Mouse (Mus musculus) midbrain, embryonic 11.5 days (tissue): Measurements from ENCODE around the gene Herc4. TPM values are rescaled to one million over a fixed set of nuclear protein-coding genes. Genes with fewer than 3 reads are reported as not detected.
"Not testable (repeated sequence)": the region's sequence is repeated elsewhere in the genome, so short reads cannot be mapped to it uniquely, and the experiment has no call there.

ENCODE experiments used
- ATAC-seq: fragments of 200-750 bp; cut with Nextera tagmentation; 2 replicates; pipeline ENCODE4 v1.8.0; 2017; ENCODE audit warnings: moderate TSS enrichment, moderate library complexity; ENCODE audit not compliant: low FRiP score
- DNase-seq: peaks from one replicate; pipeline ENCODE4 v3.0.0; 2015; ENCODE audit warnings: low spot score; ENCODE audit errors: missing footprints
- H3K27ac ChIP-seq: fragments of 300-500 bp; sonication (generic); 2 replicates; pipeline ENCODE4 v1.5.1; 2014; ENCODE audit warnings: low read depth, low read length
- H3K27me3 ChIP-seq: fragments of 300-500 bp; sonication (generic); 2 replicates; pipeline ENCODE4 v1.6.1; 2014; ENCODE audit warnings: mild to moderate bottlenecking, low read length, moderate library complexity, mixed read lengths; ENCODE audit not compliant: control insufficient read depth, insufficient read depth
- H3K36me3 ChIP-seq: fragments of 300-500 bp; sonication (generic); 2 replicates; pipeline ENCODE4 v1.6.1; 2014; ENCODE audit warnings: mild to moderate bottlenecking, low read length, moderate library complexity, mixed read lengths; ENCODE audit not compliant: control insufficient read depth, insufficient read depth
- H3K4me1 ChIP-seq: fragments of 300-500 bp; sonication (generic); 2 replicates; pipeline ENCODE4 v1.6.1; 2014; ENCODE audit warnings: low read length; ENCODE audit not compliant: control insufficient read depth, insufficient read depth
- H3K4me2 ChIP-seq: fragments of 300-500 bp; sonication (generic); 2 replicates; pipeline ENCODE4 v1.6.1; 2014; ENCODE audit warnings: mild to moderate bottlenecking, moderate library complexity
- H3K4me3 ChIP-seq: fragments of 300-500 bp; sonication (generic); 2 replicates; pipeline ENCODE4 v1.5.1; 2014; ENCODE audit warnings: low read depth, low read length
- H3K9ac ChIP-seq: fragments of 300-500 bp; sonication (generic); 2 replicates; pipeline ENCODE4 v1.6.1; 2014; ENCODE audit warnings: low read length
- H3K9me3 ChIP-seq: fragments of 300-500 bp; sonication (generic); 2 replicates; pipeline ENCODE4 v1.6.1; 2016; ENCODE audit warnings: low read length; ENCODE audit not compliant: control insufficient read depth
- WGBS: fragments of 180-500 bp; shearing (Covaris S2); extraction: QIAGEN DNeasy Blood & Tissue Kit; methylation state at CpG from one replicate; pipeline ENCODE4 v1.1.7; 2014; 5-methylcytosine and 5-hydroxymethylcytosine counted together
- polyA plus RNA-seq: library from polyadenylated mRNA; unstranded; fragments of >200 nt; fragmentation: Nextera tagmentation; extraction: Ambion mirVana; gene quantifications from 2 replicates; pipeline ENCODE4 v1.2.1, GENCODE M21; 2014

Herc4 gene
- polyA plus RNA-seq, 1 experiment from 2014 or later: 54.6 TPM

DNA sequence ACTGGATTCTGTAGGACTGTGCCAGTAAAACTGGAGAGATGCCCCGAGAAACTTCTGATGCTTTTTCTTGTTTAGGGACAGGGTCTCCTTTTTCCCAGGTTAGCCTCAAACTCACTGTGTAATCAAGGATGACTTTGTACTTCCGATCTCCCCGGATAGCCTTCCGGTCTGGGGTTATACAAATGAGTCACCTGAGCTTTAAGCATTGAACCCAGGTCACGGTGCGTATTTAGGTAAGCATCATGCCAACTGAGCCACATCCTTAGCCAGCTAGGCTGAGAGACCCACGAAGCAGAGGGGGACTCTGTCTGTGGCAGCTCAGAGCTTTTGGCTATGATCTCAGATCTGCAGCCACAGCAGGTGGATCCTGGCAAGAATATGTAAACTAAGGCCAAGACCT is 107.1 kb downstream of the Herc4 start:
- DNase-seq (no peak), ATAC-seq (no peak)
- Histone ChIP-seq H3K27ac (no peak overlapping the region), H3K4me1 (peaks cover 8% of the 10 kb centered on the region; the same call in 1 of the 2 replicates), H3K9me3 (no peaks in the 10 kb centered on the region), H3K9ac (no peak overlapping the region), H3K4me3 (no peak overlapping the region), H3K36me3 (no peaks in the 10 kb centered on the region), H3K27me3 (no peaks in the 10 kb centered on the region), H3K4me2 (no peak overlapping the region)
- WGBS: 92% methylated on average over 7 of the region's 7 CpGs

DNA sequence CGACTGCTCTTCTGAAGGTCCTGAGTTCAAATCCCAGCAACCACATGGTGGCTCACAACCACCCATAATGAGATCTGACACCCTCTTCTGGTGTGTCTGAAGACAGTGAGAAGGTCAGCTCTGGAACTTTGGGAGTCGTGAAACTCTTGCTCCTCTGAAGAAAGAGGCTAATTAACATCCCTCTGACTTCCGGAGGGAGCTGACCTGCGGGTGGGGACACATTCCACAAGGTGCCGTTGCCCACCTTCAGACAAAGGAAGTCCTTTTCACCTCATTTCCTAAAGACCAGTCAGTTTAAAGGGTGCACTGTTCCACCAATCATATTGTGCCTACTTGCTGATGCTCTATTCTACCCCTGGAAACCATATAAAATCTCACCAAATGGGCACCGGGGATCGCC is 107.5 kb downstream of the Herc4 start:
- not testable (repeated sequence) for H3K9me3 ChIP-seq, ATAC-seq, H3K27ac ChIP-seq, DNase-seq, H3K27me3 ChIP-seq, H3K4me1 ChIP-seq, H3K4me3 ChIP-seq, H3K4me2 ChIP-seq, H3K36me3 ChIP-seq, H3K9ac ChIP-seq
- 87% methylated on average over 7 of the region's 7 CpGs for WGBS

DNA sequence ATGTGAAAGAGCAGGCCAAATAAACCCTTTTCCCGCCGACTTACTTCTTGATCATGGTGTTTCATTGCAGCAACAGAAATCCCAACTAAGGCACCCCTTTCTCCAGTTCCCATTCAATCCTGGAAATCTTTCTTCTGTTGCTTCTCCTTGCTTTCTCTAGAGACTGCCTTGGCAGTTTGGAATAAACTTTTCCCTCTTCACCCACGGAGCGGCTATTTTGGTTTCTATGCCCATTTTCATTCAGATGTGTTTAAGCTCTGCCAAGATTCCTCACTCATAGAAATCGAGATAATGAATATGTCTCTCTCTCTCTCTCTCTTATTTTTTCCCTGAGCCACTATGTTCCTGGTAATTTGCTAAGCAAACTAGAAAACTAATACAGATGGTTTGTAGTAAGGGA is 108.5 kb downstream of the Herc4 start:
- WGBS: 90% methylated on average over 5 of the region's 5 CpGs
- DNase-seq (no peak), ATAC-seq (no peak)
- Histone ChIP-seq H3K27ac (no peak overlapping the region), H3K27me3 (no peaks in the 10 kb centered on the region), H3K36me3 (no peaks in the 10 kb centered on the region), H3K9me3 (no peaks in the 10 kb centered on the region), H3K9ac (no peak overlapping the region), H3K4me2 (no peak overlapping the region), H3K4me3 (no peak overlapping the region), H3K4me1 (peaks cover 8% of the 10 kb centered on the region; the same call in 1 of the 2 replicates)

DNA sequence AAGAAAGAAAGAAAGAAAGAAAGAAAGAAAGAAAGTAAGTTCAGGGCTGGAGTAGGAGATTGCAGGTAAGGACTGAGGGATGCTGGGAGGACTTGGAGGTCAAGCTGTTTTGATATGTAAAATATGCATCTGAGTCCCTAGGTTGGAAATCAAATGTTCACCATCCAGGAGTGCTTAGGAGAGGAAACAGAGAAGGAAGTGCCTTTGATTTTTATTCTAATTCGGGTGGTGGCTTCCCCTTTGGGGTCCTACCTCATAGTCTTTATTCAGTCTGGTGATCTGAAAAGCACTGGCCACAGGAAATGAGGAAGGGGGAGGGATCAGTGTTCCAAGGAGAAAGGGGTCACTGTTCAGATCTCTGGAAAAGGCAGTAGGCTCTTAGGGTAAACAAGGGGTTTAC is 116.9 kb downstream of the Herc4 start:
- no peak overlapping the region for H3K4me3 ChIP-seq
- no peak overlapping the region for H3K27ac ChIP-seq
- no peaks in the 10 kb centered on the region for H3K4me1 ChIP-seq
- H3K4me2 ChIP-seq: no peak overlapping the region
- no peaks in the 10 kb centered on the region for H3K9me3 ChIP-seq
- no peaks in the 10 kb centered on the region for H3K36me3 ChIP-seq
- WGBS: 81% methylated on average over 1 of the region's 1 CpGs
- DNase-seq (no peak), ATAC-seq (no peak)
- H3K9ac ChIP-seq: no peak overlapping the region
- H3K27me3 ChIP-seq: no peaks in the 10 kb centered on the region

DNA sequence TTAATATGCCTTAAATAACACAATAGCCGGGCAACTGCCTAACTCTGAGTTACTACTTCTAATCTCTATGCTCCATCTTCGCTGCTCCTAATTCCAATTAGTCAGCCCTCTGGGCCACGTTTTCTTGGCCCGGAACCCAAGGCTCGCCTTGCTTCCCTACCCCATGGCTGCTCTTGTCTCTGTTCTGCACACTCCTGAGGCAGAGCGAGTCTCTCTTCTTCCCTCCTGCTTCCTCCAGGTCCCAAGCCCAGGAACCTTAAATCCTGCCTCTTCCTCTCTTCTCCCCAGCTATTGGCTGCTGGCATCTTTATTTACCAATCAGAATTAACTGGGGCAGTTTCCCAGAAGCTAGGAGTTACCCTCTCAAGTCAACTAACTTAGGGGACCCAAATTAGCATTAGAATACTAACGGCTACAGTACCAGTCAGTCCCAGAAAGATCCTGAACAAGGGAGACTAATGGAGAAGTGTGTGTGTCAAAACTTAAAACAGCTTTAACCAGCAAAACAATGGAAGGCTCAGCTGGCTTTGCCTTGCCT is 122.4 kb downstream of the Herc4 start:
- H3K9me3 ChIP-seq: no peaks in the 10 kb centered on the region
- no peaks in the 10 kb centered on the region for H3K36me3 ChIP-seq
- no peak overlapping the region for H3K4me3 ChIP-seq
- H3K4me2 ChIP-seq: no peak overlapping the region
- H3K9ac ChIP-seq: no peak overlapping the region
- ATAC-seq: 0 out of 2 replicates have a peak, but pooled peaks have one; percentile 22
- no peaks in the 10 kb centered on the region for H3K4me1 ChIP-seq
- no peak overlapping the region for H3K27ac ChIP-seq
- 58% methylated on average over 7 of the region's 7 CpGs for WGBS
- no peak for DNase-seq
- H3K27me3 ChIP-seq: no peaks in the 10 kb centered on the region

DNA sequence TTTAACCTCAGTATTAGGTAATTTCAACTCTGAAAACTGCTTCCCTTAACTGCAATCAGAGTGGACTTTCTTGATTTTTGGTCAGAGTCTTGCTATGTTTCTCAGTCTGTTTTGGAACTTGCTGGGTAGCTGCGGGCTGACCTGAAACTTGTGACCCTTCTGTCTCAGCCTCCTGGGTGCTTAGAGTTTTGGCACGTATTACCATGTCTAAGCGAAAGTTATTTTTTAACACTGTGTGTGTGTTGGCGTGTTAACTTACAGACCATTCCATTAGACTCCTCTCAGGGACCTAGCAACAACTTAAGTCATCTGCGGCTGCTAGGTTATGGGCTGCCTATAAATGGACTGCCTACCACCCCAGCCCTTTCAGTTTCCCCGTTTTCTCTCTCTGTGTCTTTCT is 123.8 kb downstream of the Herc4 start:
- 83% methylated on average over 6 of the region's 6 CpGs for WGBS
- H3K9me3 ChIP-seq: no peaks in the 10 kb centered on the region
- ATAC-seq: no peak

More for the DNA sequence above, 123.8 kb downstream of the Herc4 start:
- H3K36me3 ChIP-seq: no peaks in the 10 kb centered on the region
- H3K27me3 ChIP-seq: no peaks in the 10 kb centered on the region
- no peaks in the 10 kb centered on the region for H3K4me1 ChIP-seq
- no peak overlapping the region for H3K27ac ChIP-seq
- no peak overlapping the region for H3K4me2 ChIP-seq
- no peak overlapping the region for H3K9ac ChIP-seq
- DNase-seq: no peak
- H3K4me3 ChIP-seq: no peak overlapping the region

Other genes with a start within 250 kb of the Herc4 start
- 172 and 174 TPM in 2 replicates for gene Hnrnph3, start 219.6 kb upstream of the Herc4 start, polyA plus RNA-seq
- gene Pbld2, start 219.5 kb upstream of the Herc4 start, polyA plus RNA-seq: 0.76 and 1.7 TPM in 2 replicates
- gene Pbld1, start 183.6 kb upstream of the Herc4 start, polyA plus RNA-seq: 0.73 and 0.96 TPM in 2 replicates
- 1.1 and 2.0 TPM in 2 replicates for gene Atoh7, start 144.2 kb upstream of the Herc4 start, polyA plus RNA-seq
- gene Mypn, start 39.9 kb upstream of the Herc4 start, polyA plus RNA-seq: 0.12 TPM in 1 of 2 replicates, not detected in the other
- gene Sirt1, start 137.9 kb downstream of the Herc4 start, polyA plus RNA-seq: 9.8 and 10.0 TPM in 2 replicates
- gene Dnajc12, start 138.6 kb downstream of the Herc4 start, polyA plus RNA-seq: 18.6 and 20.2 TPM in 2 replicates
- gene Gm7075, start 178.0 kb downstream of the Herc4 start, polyA plus RNA-seq: not detected in 2 replicates
- 0.06 TPM in 1 of 2 replicates, not detected in the other for gene Ctnna3, start 186.3 kb downstream of the Herc4 start, polyA plus RNA-seq